22 mouse cellular contexts compared by ENCODE assay signal in genomic region chr2:147899236-147899635, GRCm38 (mm10).
A peak's percentile ranks its signal among the peaks of the same experiment; 100 is the strongest.
DNase-seq lines count a peak whose midpoint lies in the region; ATAC-seq and TF ChIP-seq lines count a peak whose summit lies in the region.
"Had no signal": no experiment of that assay in that cellular context is flagged by ENCODE, and none has a peak within 500 bp of the region (broad histone marks: within the 10 kb centered on the region; RNA-seq: fewer than 3 reads in every experiment).

No protein-coding gene starts in this region.

- TF ChIP-seq EP300 in liver, postnatal 0 days (IDR thresholded peaks at IDR 0.05; ENCODE audit: low read depth): 0 out of 2 replicates have a peak, but pooled peaks have one; percentile 20

- TF ChIP-seq CTCF in liver, adult 2 months (IDR thresholded peaks at IDR 0.05; ENCODE audit: low read depth, low read length): no peak
- TF ChIP-seq CTCF in liver, postnatal 0 days (IDR thresholded peaks at IDR 0.05; ENCODE audit: low read depth): no peak

- peaks cover 13% of the 10 kb centered on the region for H3K4me1 ChIP-seq in liver, adult 2 months (ENCODE audit: control insufficient read depth, insufficient read depth, low read length)
- no peaks in the 10 kb centered on the region for H3K4me1 ChIP-seq in liver, embryonic 16.5 days (ENCODE audit: control insufficient read depth, low read depth, low read length)
- no peaks in the 10 kb centered on the region for H3K4me1 ChIP-seq in liver, embryonic 12.5 days
- H3K4me1 ChIP-seq in liver, postnatal 0 days (ENCODE audit: insufficient read depth): no peaks in the 10 kb centered on the region
- H3K4me1 ChIP-seq: embryonic facial prominence, embryonic 10.5 days; embryonic facial prominence, embryonic 12.5 days; forebrain, embryonic 13.5 days; forebrain, embryonic 15.5 days had no signal

- no peak overlapping the region for H3K4me2 ChIP-seq in liver, embryonic 16.5 days (ENCODE audit: low read depth, low read length)
- no peak overlapping the region for H3K4me2 ChIP-seq in liver, embryonic 12.5 days
- H3K4me2 ChIP-seq in liver, postnatal 0 days (ENCODE audit: low read depth, low read length): no peak overlapping the region
- H3K4me2 ChIP-seq: embryonic facial prominence, embryonic 12.5 days; forebrain, embryonic 13.5 days; forebrain, embryonic 15.5 days had no signal

- no peak for TF ChIP-seq POLR2A in liver, adult 2 months (IDR thresholded peaks at IDR 0.05; ENCODE audit: extremely low read depth, insufficient read depth, low read length)

- H3K36me3 ChIP-seq in liver, adult 2 months (ENCODE audit: control insufficient read depth, insufficient read depth, low read length): no peaks in the 10 kb centered on the region
- H3K36me3 ChIP-seq in liver, embryonic 16.5 days (ENCODE audit: control insufficient read depth, insufficient read depth): no peaks in the 10 kb centered on the region
- H3K36me3 ChIP-seq in liver, embryonic 12.5 days: no peaks in the 10 kb centered on the region
- no peaks in the 10 kb centered on the region for H3K36me3 ChIP-seq in liver, postnatal 0 days (replicated peaks; ENCODE audit: insufficient read depth, low read length)
- H3K36me3 ChIP-seq: embryonic facial prominence, embryonic 10.5 days; embryonic facial prominence, embryonic 12.5 days; forebrain, embryonic 15.5 days; G1E had no signal

- H3K27ac ChIP-seq in liver, adult 2 months (replicated peaks; ENCODE audit: insufficient read depth, low read depth, low read length): peak overlapping the region; percentile 49
- no peak overlapping the region for H3K27ac ChIP-seq in liver, embryonic 16.5 days (ENCODE audit: low read length)
- H3K27ac ChIP-seq in liver, embryonic 12.5 days: no peak overlapping the region
- H3K27ac ChIP-seq in liver, postnatal 0 days (ENCODE audit: low read depth): peak overlapping the region; percentile 74
- H3K27ac ChIP-seq: embryonic facial prominence, embryonic 10.5 days; embryonic facial prominence, embryonic 12.5 days; forebrain, embryonic 13.5 days; forebrain, embryonic 15.5 days had no signal

- ATAC-seq in liver, embryonic 16.5 days (ENCODE audit: low read depth): peak; percentile 41; the same call in 1 of the 2 replicates
- ATAC-seq in liver, embryonic 12.5 days: no peak
- ATAC-seq in liver, postnatal 0 days: peak; percentile 80
- ATAC-seq: activated CD4-positive, CD25-positive, alpha-beta regulatory T cell, adult 4 months; CD4-positive, CD25-positive, alpha-beta regulatory T cell, adult 4 months; forebrain, embryonic 13.5 days; forebrain, embryonic 15.5 days; Patski had no signal

- H3K79me2 ChIP-seq in liver, adult 2 months (ENCODE audit: control insufficient read depth, insufficient read depth, low read length): no peaks in the 10 kb centered on the region

- DNase-seq in liver, adult 2 months (ENCODE audit: extremely low read depth, low read depth, low spot score): peak; percentile 85
- DNase-seq in liver: no peak
- no peak for DNase-seq in liver, postnatal 0 days
- DNase-seq: adrenal gland, adult 8-10 months; adrenal gland, postnatal 14 days; adrenal gland, postnatal 36 days; B cell, adult 2 months; cerebellum, adult 11-12 months; cerebellum, adult 2 months; cerebellum, adult 9-10 months; cerebellum, postnatal 10 days; cerebellum, postnatal 25 days had no signal

- 20% methylated on average over 1 of the region's 1 CpGs for WGBS in liver, adult 2 months
- WGBS in liver, embryonic 16.5 days (ENCODE audit: insufficient replicate concordance): 42% methylated on average over 1 of the region's 1 CpGs
- WGBS in liver, embryonic 12.5 days (ENCODE audit: insufficient replicate concordance): 42% methylated on average over 1 of the region's 1 CpGs
- WGBS in liver, postnatal 0 days (ENCODE audit: insufficient replicate concordance): 55% methylated on average over 1 of the region's 1 CpGs

- no peaks in the 10 kb centered on the region for H3K27me3 ChIP-seq in liver, adult 2 months (ENCODE audit: control insufficient read depth, insufficient read depth, low read length)
- H3K27me3 ChIP-seq in liver, embryonic 16.5 days (ENCODE audit: control insufficient read depth, insufficient read depth, low read depth, low read length): no peaks in the 10 kb centered on the region
- no peaks in the 10 kb centered on the region for H3K27me3 ChIP-seq in liver, embryonic 12.5 days (replicated peaks)
- no peaks in the 10 kb centered on the region for H3K27me3 ChIP-seq in liver, postnatal 0 days (ENCODE audit: insufficient read depth, low read length)
- H3K27me3 ChIP-seq: embryonic facial prominence, embryonic 12.5 days; forebrain, embryonic 15.5 days had no signal

- no peaks in the 10 kb centered on the region for H3K9me3 ChIP-seq in liver, embryonic 16.5 days (replicated peaks; ENCODE audit: control insufficient read depth, low read length)
- H3K9me3 ChIP-seq in liver, embryonic 12.5 days (replicated peaks): no peaks in the 10 kb centered on the region
- no peaks in the 10 kb centered on the region for H3K9me3 ChIP-seq in liver, postnatal 0 days (ENCODE audit: low read length)
- H3K9me3 ChIP-seq: embryonic facial prominence, embryonic 10.5 days; embryonic facial prominence, embryonic 12.5 days; forebrain, embryonic 13.5 days; forebrain, embryonic 15.5 days had no signal

- H3K9ac ChIP-seq in liver, adult 2 months (ENCODE audit: low read depth, low read length): no peak overlapping the region
- H3K9ac ChIP-seq in liver, embryonic 16.5 days (ENCODE audit: low read depth, low read length): no peak overlapping the region
- no peak overlapping the region for H3K9ac ChIP-seq in liver, embryonic 12.5 days
- H3K9ac ChIP-seq in liver, postnatal 0 days (replicated peaks): no peak overlapping the region
- H3K9ac ChIP-seq: embryonic facial prominence, embryonic 12.5 days; forebrain, embryonic 13.5 days; forebrain, embryonic 15.5 days had no signal

- no peak overlapping the region for H3K4me3 ChIP-seq in liver, adult 2 months (ENCODE audit: insufficient read depth, low read depth, low read length)
- H3K4me3 ChIP-seq in liver, embryonic 16.5 days (ENCODE audit: low read depth, low read length): no peak overlapping the region
- no peak overlapping the region for H3K4me3 ChIP-seq in liver, embryonic 12.5 days
- no peak overlapping the region for H3K4me3 ChIP-seq in liver, postnatal 0 days (ENCODE audit: low read depth, low read length)
- H3K4me3 ChIP-seq: embryonic facial prominence, embryonic 10.5 days; embryonic facial prominence, embryonic 12.5 days; forebrain, embryonic 13.5 days; forebrain, embryonic 15.5 days had no signal

Comparison
In these comparisons a context has a peak if more than half of its experiments do, and no peak if none do; other contexts are left out.
1. H3K27ac ChIP-seq: peak in liver, adult 2 months (single experiment) and liver, postnatal 0 days (single experiment); none in liver, embryonic 16.5 days (single experiment) and liver, embryonic 12.5 days (single experiment).